Comparison of ENCODE assay signal across 24 mouse cellular contexts in the genomic region with DNA sequence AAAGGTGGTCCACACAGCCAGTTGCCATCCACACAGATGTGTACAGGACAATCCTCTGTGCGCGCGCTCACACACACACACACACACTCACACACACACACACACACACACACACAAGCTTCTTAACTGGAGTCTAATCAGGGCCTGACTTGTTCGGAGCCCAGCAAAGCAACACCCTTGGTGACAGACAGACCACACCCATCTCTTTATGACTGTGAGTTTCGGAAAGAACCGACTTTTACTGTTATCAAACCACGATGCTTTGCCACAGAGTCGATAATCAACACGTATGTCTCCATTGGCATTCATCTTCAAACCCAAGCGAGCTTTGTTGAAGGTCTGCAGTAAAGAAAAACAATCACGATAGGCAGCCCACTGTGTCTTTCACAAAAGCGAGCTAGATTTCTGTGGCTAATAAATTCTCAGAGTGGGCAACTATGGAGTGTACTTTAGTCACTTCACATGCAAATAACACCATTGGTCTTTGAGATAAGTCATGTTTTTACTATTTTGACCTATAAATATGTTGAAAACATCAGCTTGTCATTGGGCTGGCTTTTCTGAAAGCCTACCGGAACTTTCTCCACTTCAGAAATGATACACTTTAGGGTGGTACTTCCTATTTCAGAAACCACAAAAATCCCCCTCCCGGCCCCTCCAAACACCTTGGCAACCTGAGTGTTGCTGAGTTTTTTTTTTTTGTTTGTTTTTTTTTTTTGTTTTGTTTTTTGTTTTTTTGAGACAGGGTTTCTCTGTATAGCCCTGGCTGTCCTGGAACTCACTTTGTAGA. TPM values are rescaled to one million over a fixed set of nuclear protein-coding genes. Genes with fewer than 3 reads are reported as not detected.
A peak's percentile ranks its signal among the peaks of the same experiment; 100 is the strongest.
DNase-seq lines count a peak whose midpoint lies in the region; ATAC-seq and TF ChIP-seq lines count a peak whose summit lies in the region.
"Had no signal": no experiment of that assay in that cellular context is flagged by ENCODE, and none has a peak within 500 bp of the region (broad histone marks: within the 10 kb centered on the region; RNA-seq: fewer than 3 reads in every experiment).

No protein-coding gene starts in this region.

- TF ChIP-seq EP300 in liver, embryonic 14.5 days (IDR thresholded peaks at IDR 0.05; ENCODE audit: low read depth) = no peak

- peak; percentile 94 for ATAC-seq in activated CD4-positive, CD25-positive, alpha-beta regulatory T cell, adult 4 months
- peak; percentile 69 for ATAC-seq in liver, embryonic 14.5 days (ENCODE audit: insufficient read depth)
- ATAC-seq in neutrophil, adult 5-6 weeks (ENCODE audit: extremely low read depth, insufficient number of reproducible peaks, low FRiP score, poor library complexity, severe bottlenecking) = peak; percentile 15; the same call in 1 of the 2 replicates
- ATAC-seq: intestine, embryonic 15.5 days; midbrain, embryonic 13.5 days had no signal

- H3K27ac ChIP-seq in liver, embryonic 14.5 days = no peak overlapping the region
- no peak overlapping the region for H3K27ac ChIP-seq in limb, embryonic 10.5 days
- H3K27ac ChIP-seq: embryonic facial prominence, embryonic 12.5 days; intestine, embryonic 15.5 days; kidney, embryonic 15.5 days; midbrain, embryonic 13.5 days had no signal

- H3K4me3 ChIP-seq in liver, embryonic 14.5 days (ENCODE audit: insufficient read depth in 1 of 2, low read depth in 2 of 2, low read length in 2 of 2) = no peak overlapping the region
- no peak overlapping the region for H3K4me3 ChIP-seq in limb, embryonic 10.5 days
- H3K4me3 ChIP-seq: embryonic facial prominence, embryonic 12.5 days; intestine, embryonic 15.5 days; kidney, embryonic 15.5 days; midbrain, embryonic 13.5 days; myocyte had no signal

- DNase-seq in spleen, postnatal 36 days (ENCODE audit: low spot score in 2 of 2) = peak; percentile 8 to 10
- DNase-seq in spleen, adult 18-20 months = no peak
- peak in 1 of 3 experiments; percentile 27 for DNase-seq in liver, embryonic 14.5 days (ENCODE audit: low read depth in 3 of 3, low spot score in 3 of 3)
- DNase-seq in limb, embryonic 10.5 days (ENCODE audit: low spot score) = no peak
- DNase-seq in gastrocnemius, adult 18-20 months (ENCODE audit: low spot score) = no peak
- no peak for DNase-seq in cerebellum, postnatal 10 days
- DNase-seq: adrenal gland, postnatal 10 days; cerebellum, adult 11-12 months; cerebellum, postnatal 36 days; gastrocnemius, postnatal 10 days; layer of hippocampus, postnatal 36 days; lung, adult 18-20 months; lung, postnatal 4 days had no signal

- no peaks in the 10 kb centered on the region for H3K9me3 ChIP-seq in liver, embryonic 14.5 days (ENCODE audit: control insufficient read depth, low read length)
- H3K9me3 ChIP-seq in limb, embryonic 10.5 days (replicated peaks) = no peaks in the 10 kb centered on the region
- H3K9me3 ChIP-seq: embryonic facial prominence, embryonic 12.5 days; intestine, embryonic 15.5 days; kidney, embryonic 15.5 days; midbrain, embryonic 13.5 days had no signal

- H3K4me1 ChIP-seq in liver, embryonic 14.5 days (replicated peaks; ENCODE audit: control insufficient read depth in 2 of 2, insufficient read depth in 2 of 2, low read length in 1 of 2) = peaks cover 2 to 25% of the 10 kb centered on the region in 2 experiments; a peak in 3 of 4 replicates
- H3K4me1 ChIP-seq in limb, embryonic 10.5 days = no peaks in the 10 kb centered on the region
- H3K4me1 ChIP-seq: intestine, embryonic 15.5 days had no signal

- WGBS in liver, embryonic 14.5 days (ENCODE audit: insufficient replicate concordance) = 17% methylated on average over 14 of the region's 14 CpGs
- 92% methylated on average over 14 of the region's 14 CpGs for WGBS in limb, embryonic 10.5 days

- no peak overlapping the region for H3K9ac ChIP-seq in liver, embryonic 14.5 days (replicated peaks)
- H3K9ac ChIP-seq: embryonic facial prominence, embryonic 12.5 days; intestine, embryonic 15.5 days; kidney, embryonic 15.5 days; midbrain, embryonic 13.5 days had no signal

- no peak overlapping the region for H3K4me2 ChIP-seq in liver, embryonic 14.5 days (ENCODE audit: low read depth)
- H3K4me2 ChIP-seq: embryonic facial prominence, embryonic 12.5 days; intestine, embryonic 15.5 days; kidney, embryonic 15.5 days; midbrain, embryonic 13.5 days had no signal

- H3K27me3 ChIP-seq in liver, embryonic 14.5 days (ENCODE audit: control insufficient read depth, insufficient read depth, low read length) = no peaks in the 10 kb centered on the region
- no peaks in the 10 kb centered on the region for H3K27me3 ChIP-seq in limb, embryonic 10.5 days (ENCODE audit: low read depth, poor library complexity, severe bottlenecking)
- H3K27me3 ChIP-seq: embryonic facial prominence, embryonic 12.5 days; intestine, embryonic 15.5 days; kidney, embryonic 15.5 days; midbrain, embryonic 13.5 days had no signal

- no peak for TF ChIP-seq CTCF in liver, embryonic 14.5 days (IDR thresholded peaks at IDR 0.05; ENCODE audit: low read depth)

- H3K36me3 ChIP-seq in liver, embryonic 14.5 days (replicated peaks; ENCODE audit: control insufficient read depth, insufficient read depth, low read depth) = no peaks in the 10 kb centered on the region
- H3K36me3 ChIP-seq in limb, embryonic 10.5 days = no peaks in the 10 kb centered on the region
- H3K36me3 ChIP-seq: embryonic facial prominence, embryonic 12.5 days; intestine, embryonic 15.5 days; kidney, embryonic 15.5 days; midbrain, embryonic 13.5 days had no signal

RNA-seq across cellular contexts. Expression of a gene that starts 37.3 kb away (rescaled TPM):
- not detected for polyA plus RNA-seq in activated CD4-positive, CD25-positive, alpha-beta regulatory T cell, adult 4 months (2017; shearing (Covaris generic))
- polyA plus RNA-seq in liver, embryonic 14.5 days (2012; rRNA removed) = not detected in 2 replicates
- not detected in 2 replicates for polyA plus RNA-seq in liver, embryonic 14.5 days (2014; fragmentation: Nextera tagmentation; extraction: Ambion mirVana)
- total RNA-seq in neutrophil, adult 5-6 weeks (2017) = not detected in 2 replicates
- polyA plus RNA-seq in limb, embryonic 10.5 days (2016; fragmentation: Nextera tagmentation; extraction: Ambion mirVana) = not detected in 2 replicates
- total RNA-seq in gastrocnemius, adult 18-20 months (2021) = not detected
- total RNA-seq: adrenal gland, postnatal 10 days; layer of hippocampus, adult 18-20 months; layer of hippocampus, postnatal 36 days; left cerebral cortex, postnatal 25 days had no signal
- polyA plus RNA-seq: brain, embryonic 14.5 days; embryonic facial prominence, embryonic 12.5 days; hindbrain, embryonic 11.5 days; intestine, embryonic 15.5 days; kidney, embryonic 15.5 days; midbrain, embryonic 13.5 days had no signal

RNA-seq across cellular contexts. Expression of a gene that starts 58.3 kb away (rescaled TPM):
- polyA plus RNA-seq in activated CD4-positive, CD25-positive, alpha-beta regulatory T cell, adult 4 months (2017; shearing (Covaris generic)) = 10 to 100 TPM; 23.8 to 33.8 TPM
- polyA plus RNA-seq in liver, embryonic 14.5 days (2012; rRNA removed) = 8.6 and 14.5 TPM in 2 replicates
- polyA plus RNA-seq in liver, embryonic 14.5 days (2014; fragmentation: Nextera tagmentation; extraction: Ambion mirVana) = 2.3 and 2.7 TPM in 2 replicates
- 226 and 236 TPM in 2 replicates for total RNA-seq in neutrophil, adult 5-6 weeks (2017)
- 33.8 and 45.4 TPM in 2 replicates for polyA plus RNA-seq in limb, embryonic 10.5 days (2016; fragmentation: Nextera tagmentation; extraction: Ambion mirVana)
- total RNA-seq in gastrocnemius, adult 18-20 months (2021) = 10 to 100 TPM; 15.2 to 20.9 TPM

Comparison
In these comparisons a context has a peak if more than half of its experiments do, and no peak if none do; other contexts are left out.
1. DNase-seq: peak in spleen, postnatal 36 days (2 of 2); none in spleen, adult 18-20 months (0 of 2), limb, embryonic 10.5 days (single experiment), gastrocnemius, adult 18-20 months (single experiment) and cerebellum, postnatal 10 days (0 of 2).
2. ATAC-seq: peak in every context shown above with its lines; median percentile 94 in activated CD4-positive, CD25-positive, alpha-beta regulatory T cell, adult 4 months; 69 in liver, embryonic 14.5 days; 15 in neutrophil, adult 5-6 weeks.